Mouse (Mus musculus): ENCODE results near the gene Gm20873. TPM values are rescaled to one million over a fixed set of nuclear protein-coding genes. Genes with fewer than 3 reads are reported as not detected.
"Not testable (repeated sequence)": the region's sequence is repeated elsewhere in the genome, so short reads cannot be mapped to it uniquely, and the experiment has no call there.

Gene Gm20873
- not detected in 2 replicates for polyA plus RNA-seq (2015; fragmentation: Nextera tagmentation; extraction: Ambion mirVana)

GRCm38 (mm10) chrY:6266798-6267197 is at the start of gene Gm20873:
Gene Gm20873 (plus strand): TSS chrY:6267098.
- H3K4me2 ChIP-seq; H3K4me3 ChIP-seq; H3K36me3 ChIP-seq (ENCODE audit: poor library complexity, severe bottlenecking); H3K4me1 ChIP-seq; H3K9me3 ChIP-seq (replicated peaks); H3K27ac ChIP-seq; ATAC-seq; H3K27me3 ChIP-seq; H3K9ac ChIP-seq: not testable (repeated sequence)

DNA sequence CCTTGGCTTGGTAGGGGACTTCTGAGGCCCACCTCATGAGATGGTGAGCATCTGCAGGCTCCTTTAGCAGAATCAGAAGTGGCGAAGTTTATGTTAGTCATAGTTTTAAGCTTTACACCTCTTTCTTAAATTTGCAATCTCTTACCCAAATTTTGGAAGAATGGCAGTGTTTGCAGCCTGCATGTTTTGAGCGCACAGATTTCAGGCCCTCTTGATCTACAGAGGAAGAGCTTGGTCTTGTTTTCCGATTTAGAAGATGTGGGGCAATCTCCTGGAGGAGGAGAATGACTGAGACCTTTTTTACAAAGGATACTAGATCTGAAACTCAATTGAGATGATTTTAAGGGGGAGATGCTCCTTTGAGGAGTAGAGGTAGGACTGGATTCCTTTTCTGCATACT is 29.0 kb upstream of the Gm20873 start, which contains the start of gene Gm21746:
Gene Gm21746, minus strand, starts transcription at position 101 of the 400 bp plus-strand sequence.
- H3K27me3 ChIP-seq; H3K4me3 ChIP-seq; ATAC-seq; H3K9me3 ChIP-seq (replicated peaks); H3K9ac ChIP-seq; H3K4me2 ChIP-seq; H3K4me1 ChIP-seq; H3K36me3 ChIP-seq (ENCODE audit: poor library complexity, severe bottlenecking); H3K27ac ChIP-seq: not testable (repeated sequence)
- WGBS, result 82% methylated on average over 2 of the region's 3 CpGs

Other genes with a start within 250 kb of the Gm20873 start
- gene Gm21746, start 29.1 kb upstream of the Gm20873 start, polyA plus RNA-seq (2015; fragmentation: Nextera tagmentation; extraction: Ambion mirVana), result not detected in 2 replicates